ENCODE assay signal across 8 mouse cellular contexts in genomic region chr15:84668938-84669747, GRCm38 (mm10). TPM values are rescaled to one million over a fixed set of nuclear protein-coding genes. Genes with fewer than 3 reads are reported as not detected.
DNase-seq lines count a peak whose midpoint lies in the region; ATAC-seq and TF ChIP-seq lines count a peak whose summit lies in the region.

TSS of gene Prr5 (plus strand) at chr15:84669620.

- no peak within 1 kb of the TSS for H3K27ac ChIP-seq in left cerebral cortex, adult 2 months
- H3K27ac ChIP-seq in forebrain, embryonic 12.5 days, result no peak within 1 kb of the TSS
- no peak within 1 kb of the TSS for H3K27ac ChIP-seq in kidney, embryonic 14.5 days (ENCODE audit: low read depth, low read length)
- peak within 1 kb of the TSS; percentile 46; the same call in 1 of the 2 replicates for H3K27ac ChIP-seq in midbrain, embryonic 10.5 days (replicated peaks)

- no peak for DNase-seq in left cerebral cortex, adult 2 months (ENCODE audit: extremely low spot score in 1 of 2, low spot score in 2 of 2)
- no peak for DNase-seq in left cerebral cortex, adult 11 months (ENCODE audit: low spot score)
- DNase-seq in midbrain, embryonic 10.5 days (ENCODE audit: low spot score), result no peak
- no peak for DNase-seq in MN1 (ENCODE audit: low spot score)

- intact Hi-C loops in left cerebral cortex, adult 2 months (cut with DNase I), result no loop called here

- no peaks in the 10 kb centered on the region for H3K36me3 ChIP-seq in forebrain, embryonic 12.5 days (replicated peaks)
- H3K36me3 ChIP-seq in kidney, embryonic 14.5 days (ENCODE audit: control insufficient read depth, insufficient read depth, low read length), result no peaks in the 10 kb centered on the region
- H3K36me3 ChIP-seq in midbrain, embryonic 10.5 days, result no peaks in the 10 kb centered on the region

- WGBS in forebrain, embryonic 12.5 days, result 86% methylated on average over 14 of the region's 14 CpGs
- WGBS in kidney, embryonic 14.5 days, result 72% methylated on average over 14 of the region's 14 CpGs
- 86% methylated on average over 14 of the region's 14 CpGs for WGBS in midbrain, embryonic 10.5 days

- H3K4me3 ChIP-seq in left cerebral cortex, adult 2 months, result no peak within 1 kb of the TSS
- H3K4me3 ChIP-seq in forebrain, embryonic 12.5 days (replicated peaks), result no peak within 1 kb of the TSS
- no peak within 1 kb of the TSS for H3K4me3 ChIP-seq in kidney, embryonic 14.5 days (ENCODE audit: low read length)
- no peak within 1 kb of the TSS for H3K4me3 ChIP-seq in midbrain, embryonic 10.5 days

- no peak within 1 kb of the TSS for H3K9ac ChIP-seq in forebrain, embryonic 12.5 days
- H3K9ac ChIP-seq in kidney, embryonic 14.5 days (ENCODE audit: low read depth, low read length), result 0 out of 2 replicates have a peak within 1 kb of the TSS, but pooled peaks have one; percentile 7

- H3K4me1 ChIP-seq in forebrain, embryonic 12.5 days, result peaks cover 12% of the 10 kb centered on the region
- 0 out of 2 replicates have a peak, but pooled peaks cover 4% of the 10 kb centered on the region for H3K4me1 ChIP-seq in kidney, embryonic 14.5 days (ENCODE audit: control insufficient read depth, insufficient read depth, low read length)
- H3K4me1 ChIP-seq in midbrain, embryonic 10.5 days, result peaks cover 24% of the 10 kb centered on the region

- H3K27me3 ChIP-seq in forebrain, embryonic 12.5 days, result peaks cover 31% of the 10 kb centered on the region
- no peaks in the 10 kb centered on the region for H3K27me3 ChIP-seq in kidney, embryonic 14.5 days (ENCODE audit: control insufficient read depth, insufficient read depth, low read length)
- peaks cover 42% of the 10 kb centered on the region for H3K27me3 ChIP-seq in midbrain, embryonic 10.5 days (ENCODE audit: low read depth, poor library complexity, severe bottlenecking)

- TF ChIP-seq CTCF in left cerebral cortex, adult 2 months (IDR thresholded peaks at IDR 0.05), result no peak

- H3K9me3 ChIP-seq in forebrain, embryonic 12.5 days, result no peaks in the 10 kb centered on the region
- no peaks in the 10 kb centered on the region for H3K9me3 ChIP-seq in kidney, embryonic 14.5 days (ENCODE audit: control insufficient read depth, low read length)
- no peaks in the 10 kb centered on the region for H3K9me3 ChIP-seq in midbrain, embryonic 10.5 days (replicated peaks)

- no peak within 1 kb of the TSS for H3K4me2 ChIP-seq in forebrain, embryonic 12.5 days
- no peak within 1 kb of the TSS for H3K4me2 ChIP-seq in kidney, embryonic 14.5 days (replicated peaks; ENCODE audit: low read depth, low read length)

- ATAC-seq in forebrain, embryonic 12.5 days (ENCODE audit: low FRiP score), result no peak
- ATAC-seq in kidney, embryonic 14.5 days (ENCODE audit: low FRiP score, low TSS enrichment), result no peak
- ATAC-seq in cerebellum, adult (ENCODE audit: insufficient number of reproducible peaks, low FRiP score, low TSS enrichment), result no peak
- ATAC-seq in inflammation-experienced regulatory T-cells, adult 6 months, result no peak

RNA-seq across cellular contexts. Expression of gene Prr5, which starts in this region (rescaled TPM):
- 10 to 100 TPM; 13.8 to 14.1 TPM for total RNA-seq in left cerebral cortex, adult 2 months (2021)
- polyA plus RNA-seq in forebrain, embryonic 12.5 days (2016; fragmentation: Nextera tagmentation; extraction: Ambion mirVana), result 7.6 and 10.1 TPM in 2 replicates
- 27.2 and 34.8 TPM in 2 replicates for polyA plus RNA-seq in kidney, embryonic 14.5 days (2014; fragmentation: Nextera tagmentation; extraction: Ambion mirVana)
- 14.7 and 17.1 TPM in 2 replicates for polyA plus RNA-seq in midbrain, embryonic 10.5 days (2016; fragmentation: Nextera tagmentation; extraction: Ambion mirVana)
- polyA plus RNA-seq in inflammation-experienced regulatory T-cells, adult 6 months (2017; shearing (Covaris generic)), result 1 to 10 TPM in 1 of 3 experiments, not detected in 2; 1.5 TPM
